Mouse (Mus musculus) neural tube, embryonic 13.5 days (tissue): Measurements from ENCODE around the gene Tmem214. TPM values are rescaled to one million over a fixed set of nuclear protein-coding genes. Genes with fewer than 3 reads are reported as not detected.

ENCODE experiments used
- ATAC-seq: fragments of 200-750 bp; cut with Nextera tagmentation; 2 replicates; pipeline ENCODE4 v1.8.0; 2017; ENCODE audit warnings: low read depth, mild to moderate bottlenecking, moderate TSS enrichment, moderate library complexity
- H3K27ac ChIP-seq: fragments of 300-500 bp; sonication (generic); replicated peaks from 2 replicates; pipeline ENCODE4 v1.5.1; 2015; ENCODE audit warnings: moderate library complexity, mild to moderate bottlenecking, inconsistent platforms
- H3K27me3 ChIP-seq: fragments of 300-500 bp; sonication (generic); 2 replicates; pipeline ENCODE4 v1.6.1; 2015; ENCODE audit warnings: mild to moderate bottlenecking, inconsistent platforms
- H3K36me3 ChIP-seq: fragments of 300-500 bp; sonication (generic); 2 replicates; pipeline ENCODE4 v1.6.1; 2015; ENCODE audit warnings: mild to moderate bottlenecking, inconsistent platforms
- H3K4me1 ChIP-seq: fragments of 300-500 bp; sonication (generic); replicated peaks from 2 replicates; pipeline ENCODE4 v1.6.1; 2015; ENCODE audit warnings: inconsistent platforms
- H3K4me2 ChIP-seq: fragments of 300-500 bp; sonication (generic); 2 replicates; pipeline ENCODE4 v1.6.1; 2015; ENCODE audit warnings: inconsistent platforms, mild to moderate bottlenecking, moderate library complexity
- H3K4me3 ChIP-seq: fragments of 300-500 bp; sonication (generic); 2 replicates; pipeline ENCODE4 v1.5.1; 2015; ENCODE audit warnings: mild to moderate bottlenecking, inconsistent platforms
- H3K9ac ChIP-seq: fragments of 300-500 bp; sonication (generic); 2 replicates; pipeline ENCODE4 v1.6.1; 2015; ENCODE audit warnings: moderate library complexity, mild to moderate bottlenecking, inconsistent platforms
- H3K9me3 ChIP-seq: fragments of 300-500 bp; sonication (generic); 2 replicates; pipeline ENCODE4 v1.6.1; 2016; ENCODE audit warnings: inconsistent platforms
- WGBS: fragments of 180-500 bp; shearing (Covaris S2); methylation state at CpG from one replicate; pipeline ENCODE4 v1.1.7; 2015; 5-methylcytosine and 5-hydroxymethylcytosine counted together
- polyA plus RNA-seq: library from polyadenylated mRNA; unstranded; fragments of >200 nt; fragmentation: Nextera tagmentation; extraction: Ambion mirVana; gene quantifications from 2 replicates; pipeline ENCODE4 v1.2.1, GENCODE M21; 2015

The Tmem214 gene
- polyA plus RNA-seq, 1 experiment from 2014 or later: 57.4 TPM

DNA sequence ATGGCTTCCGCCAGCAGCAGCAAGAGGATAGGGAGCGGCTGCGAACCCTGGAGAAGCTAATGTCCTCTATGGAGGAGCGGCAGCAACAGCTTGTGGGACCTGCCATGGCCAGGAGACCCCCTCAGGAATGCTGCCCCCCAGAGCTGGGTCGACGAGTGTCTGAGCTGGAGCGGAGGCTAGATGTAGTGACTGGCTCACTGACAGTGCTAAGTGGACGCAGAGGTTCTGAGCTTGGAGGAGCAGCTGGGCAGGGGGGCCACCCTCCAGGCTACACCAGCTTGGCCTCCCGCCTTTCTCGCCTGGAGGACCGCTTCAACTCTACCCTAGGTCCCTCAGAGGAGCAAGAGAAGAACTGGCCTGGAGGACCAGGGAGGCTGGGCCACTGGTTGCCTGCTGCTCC lies 49.5 kb downstream of the Tmem214 start:
- H3K9ac ChIP-seq: no peak overlapping the region
- no peaks in the 10 kb centered on the region for H3K27me3 ChIP-seq
- H3K4me1 ChIP-seq: peaks cover 62% of the 10 kb centered on the region
- no peaks in the 10 kb centered on the region for H3K9me3 ChIP-seq
- ATAC-seq: no peak
- 88% methylated on average over 11 of the region's 11 CpGs for WGBS
- no peak overlapping the region for H3K4me2 ChIP-seq
- no peak overlapping the region for H3K27ac ChIP-seq
- H3K4me3 ChIP-seq: no peak overlapping the region
- H3K36me3 ChIP-seq: no peaks in the 10 kb centered on the region

DNA sequence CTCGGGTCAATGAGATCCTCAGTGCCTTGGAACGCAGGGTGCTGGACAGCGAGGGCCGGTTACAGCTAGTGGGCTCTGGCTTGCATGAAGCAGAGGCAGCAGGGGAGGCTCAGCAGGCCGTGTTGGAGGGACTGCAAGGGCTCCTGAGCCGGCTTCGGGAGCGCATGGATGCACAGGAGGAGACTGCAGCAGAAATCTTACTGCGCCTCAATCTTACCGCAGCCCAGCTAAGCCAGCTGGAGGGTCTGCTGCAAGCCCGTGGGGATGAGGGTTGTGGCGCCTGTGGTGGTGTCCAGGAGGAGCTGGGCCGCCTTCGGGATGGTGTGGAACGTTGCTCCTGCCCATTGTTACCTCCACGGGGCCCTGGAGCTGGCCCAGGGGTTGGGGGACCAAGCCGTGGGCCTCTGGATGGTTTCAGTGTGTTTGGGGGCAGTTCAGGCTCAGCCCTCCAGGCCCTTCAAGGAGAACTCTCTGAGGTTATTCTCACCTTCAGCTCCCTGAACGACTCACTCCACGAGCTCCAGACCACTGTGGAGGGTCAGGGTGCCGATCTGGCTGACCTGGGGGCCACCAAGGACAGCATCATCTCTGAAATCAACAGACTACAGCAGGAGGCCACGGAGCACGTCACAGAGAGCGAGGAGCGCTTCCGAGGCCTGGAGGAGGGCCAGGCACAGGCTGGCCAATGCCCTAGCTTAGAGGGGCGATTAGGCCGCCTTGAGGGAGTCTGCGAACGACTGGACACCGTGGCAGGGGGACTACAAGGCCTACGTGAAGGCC lies 50.3 kb downstream of the Tmem214 start:
- H3K9me3 ChIP-seq: no peaks in the 10 kb centered on the region
- H3K27me3 ChIP-seq: 0 out of 2 replicates have a peak, but pooled peaks cover 1% of the 10 kb centered on the region
- WGBS: 84% methylated on average over 31 of the region's 31 CpGs
- H3K4me2 ChIP-seq: no peak overlapping the region
- peaks cover 59% of the 10 kb centered on the region for H3K4me1 ChIP-seq
- H3K9ac ChIP-seq: no peak overlapping the region
- no peak overlapping the region for H3K4me3 ChIP-seq
- H3K27ac ChIP-seq: no peak overlapping the region
- no peaks in the 10 kb centered on the region for H3K36me3 ChIP-seq
- no peak for ATAC-seq

DNA sequence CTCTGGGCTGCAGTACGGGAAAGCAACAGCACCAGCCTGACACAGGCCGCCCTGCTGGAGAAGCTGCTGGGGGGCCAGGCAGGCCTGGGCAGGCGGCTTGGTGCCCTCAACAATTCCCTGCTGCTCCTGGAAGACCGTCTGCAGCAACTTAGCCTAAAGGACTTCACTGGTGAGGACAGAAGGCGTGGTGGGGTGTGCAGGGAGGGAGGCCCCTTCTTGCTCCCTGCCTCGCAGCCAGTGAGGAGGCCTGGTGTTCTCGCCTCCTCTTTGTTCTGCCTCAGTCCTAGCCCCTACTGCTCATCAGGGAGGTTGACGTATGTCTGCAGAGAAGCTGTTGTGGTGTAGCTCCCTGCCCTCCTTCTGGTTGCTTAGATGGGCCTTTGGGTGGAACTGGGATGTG lies 50.9 kb downstream of the Tmem214 start:
- no peak overlapping the region for H3K4me3 ChIP-seq
- WGBS: 77% methylated on average over 8 of the region's 8 CpGs
- 0 out of 2 replicates have a peak, but pooled peaks cover 2% of the 10 kb centered on the region for H3K27me3 ChIP-seq
- H3K9me3 ChIP-seq: no peaks in the 10 kb centered on the region
- peaks cover 53% of the 10 kb centered on the region for H3K4me1 ChIP-seq
- no peaks in the 10 kb centered on the region for H3K36me3 ChIP-seq
- H3K4me2 ChIP-seq: no peak overlapping the region
- H3K9ac ChIP-seq: no peak overlapping the region
- H3K27ac ChIP-seq: no peak overlapping the region
- ATAC-seq: no peak

DNA sequence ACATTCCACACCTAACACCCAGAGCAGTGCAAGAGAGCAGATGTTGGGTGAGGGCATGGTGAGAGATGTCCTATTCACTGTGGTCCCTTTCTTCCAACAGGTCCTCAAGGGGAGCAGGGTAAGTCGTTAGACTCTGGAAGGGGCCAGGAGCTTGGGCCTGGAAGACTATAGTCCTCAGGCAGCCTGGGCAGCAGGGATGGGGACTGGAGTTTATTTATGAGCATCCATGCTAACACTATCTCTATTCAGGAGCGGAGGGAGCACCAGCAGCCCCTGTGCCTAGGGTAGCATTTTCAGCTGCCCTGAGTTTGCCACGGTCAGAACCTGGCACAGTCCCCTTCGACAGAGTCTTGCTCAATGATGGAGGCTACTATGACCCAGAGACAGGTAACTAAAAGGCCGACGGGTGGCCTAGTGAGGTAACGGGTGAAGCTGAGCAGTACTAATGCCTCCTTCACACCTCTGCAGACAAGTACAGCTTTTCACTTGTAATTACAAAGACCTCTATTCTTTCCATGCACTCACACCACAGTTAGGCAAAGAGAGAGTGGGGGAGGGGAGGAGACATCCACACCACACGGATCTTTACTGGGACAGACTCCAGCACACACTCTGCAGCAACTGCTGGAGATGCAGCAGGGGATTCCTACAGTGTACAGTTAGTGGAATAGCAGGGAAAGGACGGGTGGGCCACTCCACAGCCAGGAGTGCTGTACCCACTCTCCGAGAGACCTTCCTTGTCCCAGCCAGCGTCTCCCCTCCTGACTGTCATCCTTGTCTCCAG lies 52.2 kb downstream of the Tmem214 start:
- no peak overlapping the region for H3K27ac ChIP-seq
- no peak overlapping the region for H3K9ac ChIP-seq

DNA sequence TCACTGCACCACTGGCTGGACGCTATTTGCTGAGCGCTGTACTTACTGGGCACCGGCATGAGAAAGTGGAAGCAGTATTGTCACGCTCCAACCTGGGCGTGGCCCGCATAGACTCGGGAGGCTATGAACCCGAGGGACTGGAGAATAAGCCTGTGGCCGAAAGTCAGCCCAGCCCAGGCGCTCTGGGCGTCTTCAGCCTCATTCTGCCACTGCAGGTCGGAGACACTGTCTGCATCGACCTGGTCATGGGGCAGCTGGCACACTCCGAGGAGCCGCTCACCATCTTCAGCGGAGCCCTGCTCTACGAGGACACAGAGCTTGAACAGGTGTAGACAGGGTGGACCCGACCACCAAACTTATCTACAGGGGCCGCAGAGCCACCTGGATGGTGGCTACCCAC lies 52.8 kb downstream of the Tmem214 start:
- H3K4me2 ChIP-seq: peak overlapping the region; percentile 84
- no peaks in the 10 kb centered on the region for H3K36me3 ChIP-seq
- 56% methylated on average over 19 of the region's 19 CpGs for WGBS
- H3K9ac ChIP-seq: no peak overlapping the region
- no peak overlapping the region for H3K4me3 ChIP-seq
- peak; percentile 2; the same call in 1 of the 2 replicates for ATAC-seq
- H3K9me3 ChIP-seq: no peaks in the 10 kb centered on the region
- peaks cover 34% of the 10 kb centered on the region for H3K4me1 ChIP-seq
- H3K27me3 ChIP-seq: 0 out of 2 replicates have a peak, but pooled peaks cover 2% of the 10 kb centered on the region
- H3K27ac ChIP-seq: no peak overlapping the region

More for the DNA sequence above, 52.2 kb downstream of the Tmem214 start:
- Histone ChIP-seq H3K9me3 (no peaks in the 10 kb centered on the region), H3K27me3 (0 out of 2 replicates have a peak, but pooled peaks cover 2% of the 10 kb centered on the region), H3K36me3 (no peaks in the 10 kb centered on the region), H3K4me2 (peak overlapping the region; percentile 84; the same call in 1 of the 2 replicates), H3K4me3 (no peak overlapping the region), H3K4me1 (peaks cover 40% of the 10 kb centered on the region)
- no peak for ATAC-seq
- 60% methylated on average over 11 of the region's 11 CpGs for WGBS

DNA sequence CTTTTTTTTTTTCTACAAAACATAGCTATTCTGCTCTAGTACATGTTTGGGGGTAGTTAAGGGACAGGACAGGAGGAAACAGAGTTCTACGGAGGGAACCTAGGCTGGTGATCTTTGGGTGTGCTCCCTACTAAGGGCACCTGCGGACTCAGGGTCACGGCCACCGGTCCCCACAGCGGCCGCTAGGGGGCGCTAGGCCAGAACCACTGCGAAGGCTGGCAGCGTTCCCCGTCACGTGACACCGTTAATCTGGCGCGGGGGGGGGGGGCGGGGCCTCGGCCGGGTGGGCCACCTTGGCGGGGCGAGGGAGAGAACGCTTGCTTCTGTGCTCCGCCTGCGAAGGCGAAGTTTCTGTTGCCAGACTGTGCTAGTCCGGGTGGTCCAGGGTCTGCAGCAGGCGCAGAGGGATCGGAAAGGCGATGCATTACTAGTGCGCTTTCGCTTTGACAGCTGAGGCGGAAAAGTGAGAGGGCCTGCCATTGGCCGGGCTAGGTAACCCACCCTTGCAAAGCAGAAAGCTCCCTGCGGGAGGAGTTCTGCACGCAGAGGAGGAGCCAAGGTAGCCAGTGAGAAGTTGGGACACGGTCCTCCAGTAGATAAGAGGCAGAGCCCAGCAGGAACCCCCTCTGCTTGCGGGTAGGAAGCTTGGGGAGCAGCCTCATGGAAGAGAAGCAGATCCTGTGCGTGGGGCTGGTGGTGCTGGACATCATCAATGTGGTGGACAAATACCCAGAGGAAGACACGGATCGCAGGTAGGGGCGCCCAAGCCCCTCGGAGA lies 53.6 kb downstream of the Tmem214 start, which contains the start of gene Khk:
TSS of gene Khk (plus strand) at position 176 of the 778 bp plus-strand sequence.
- H3K9ac ChIP-seq: peak within 1 kb of the TSS; percentile 71
- H3K4me1 ChIP-seq: peaks cover 28% of the 10 kb centered on the region
- H3K36me3 ChIP-seq: no peaks in the 10 kb centered on the region
- no peaks in the 10 kb centered on the region for H3K9me3 ChIP-seq
- peak within 1 kb of the TSS; percentile 49 for H3K4me3 ChIP-seq
- WGBS: 1% methylated on average over 39 of the region's 40 CpGs
- ATAC-seq: peak; percentile 73
- 0 out of 2 replicates have a peak, but pooled peaks cover 2% of the 10 kb centered on the region for H3K27me3 ChIP-seq
- H3K4me2 ChIP-seq: peak within 1 kb of the TSS; percentile 84
- peak within 1 kb of the TSS; percentile 73 for H3K27ac ChIP-seq

DNA sequence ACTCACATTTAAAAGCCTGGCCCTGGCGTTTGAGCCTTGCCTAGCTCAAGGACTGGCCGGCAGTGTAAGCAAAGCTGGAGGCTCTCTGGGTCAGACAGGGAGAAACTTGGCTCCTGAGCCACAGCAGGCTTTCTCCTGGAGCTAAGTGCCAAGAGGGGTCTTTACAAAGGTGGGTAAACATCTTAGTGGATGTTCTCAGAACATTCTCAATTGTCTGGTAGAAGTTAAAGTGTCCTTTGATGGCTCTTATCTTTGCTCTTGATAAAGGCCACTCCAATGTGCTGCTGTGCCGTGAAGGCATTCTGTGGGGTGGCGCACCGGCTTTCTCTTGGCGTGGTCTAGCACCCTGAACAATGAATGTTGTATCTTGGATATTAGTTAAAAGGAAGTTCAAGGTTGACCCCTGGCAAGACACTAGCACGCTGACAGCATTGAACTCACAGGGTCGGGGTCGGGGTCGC lies 54.8 kb downstream of the Tmem214 start:
- Histone ChIP-seq H3K9me3 (no peaks in the 10 kb centered on the region), H3K27ac (no peak overlapping the region), H3K27me3 (0 out of 2 replicates have a peak, but pooled peaks cover 2% of the 10 kb centered on the region), H3K9ac (peak overlapping the region; percentile 71), H3K4me1 (peaks cover 28% of the 10 kb centered on the region), H3K36me3 (no peaks in the 10 kb centered on the region), H3K4me3 (peak overlapping the region; percentile 49; the same call in 1 of the 2 replicates), H3K4me2 (peak overlapping the region; percentile 84)
- WGBS: 77% methylated on average over 10 of the region's 10 CpGs
- no peak for ATAC-seq

DNA sequence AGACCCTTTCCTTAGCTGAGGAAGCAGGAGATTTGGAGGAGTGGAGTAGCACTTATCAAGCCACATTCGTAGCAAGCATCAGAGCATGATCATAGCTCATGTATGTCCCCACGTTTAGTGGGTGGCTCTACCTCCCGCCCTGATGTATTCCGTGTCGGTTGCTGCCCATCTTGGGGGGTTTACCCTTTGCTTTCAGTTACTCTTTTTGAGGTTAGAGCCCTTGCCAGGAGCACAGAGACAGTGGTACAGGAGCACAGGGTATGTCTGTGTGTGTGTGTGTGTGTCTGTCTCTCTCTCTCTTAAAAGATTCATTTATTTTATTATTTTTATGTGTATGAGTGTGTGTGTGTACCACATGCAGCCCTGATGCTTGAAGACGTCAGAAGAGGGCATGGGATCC lies 55.3 kb downstream of the Tmem214 start:
- Histone ChIP-seq H3K27me3 (0 out of 2 replicates have a peak, but pooled peaks cover 2% of the 10 kb centered on the region), H3K36me3 (no peaks in the 10 kb centered on the region), H3K9ac (no peak overlapping the region), H3K4me1 (peaks cover 28% of the 10 kb centered on the region), H3K9me3 (no peaks in the 10 kb centered on the region), H3K4me3 (no peak overlapping the region), H3K4me2 (no peak overlapping the region), H3K27ac (no peak overlapping the region)
- WGBS: 87% methylated on average over 6 of the region's 6 CpGs
- no peak for ATAC-seq

DNA sequence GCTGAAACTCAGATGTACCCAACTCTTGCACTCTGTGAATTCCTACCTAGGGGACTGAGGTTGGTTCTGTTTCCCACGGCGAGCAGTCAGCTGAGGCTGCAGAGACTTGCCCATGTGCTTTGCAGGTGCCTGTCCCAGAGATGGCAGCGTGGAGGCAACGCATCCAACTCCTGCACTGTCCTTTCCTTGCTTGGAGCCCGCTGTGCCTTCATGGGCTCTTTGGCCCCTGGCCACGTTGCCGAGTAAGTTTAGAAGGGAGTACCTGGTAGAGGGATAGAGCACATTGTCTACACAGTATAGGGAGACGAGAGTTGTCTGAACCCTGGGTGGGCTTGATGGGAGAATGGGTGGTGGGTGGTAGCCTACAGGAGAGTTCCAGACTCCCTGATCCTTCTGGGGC lies 56.8 kb downstream of the Tmem214 start:
- ATAC-seq: no peak
- H3K4me1 ChIP-seq: peaks cover 28% of the 10 kb centered on the region
- no peak overlapping the region for H3K9ac ChIP-seq
- H3K4me2 ChIP-seq: no peak overlapping the region
- 83% methylated on average over 8 of the region's 8 CpGs for WGBS
- 0 out of 2 replicates have a peak, but pooled peaks cover 2% of the 10 kb centered on the region for H3K27me3 ChIP-seq
- H3K36me3 ChIP-seq: no peaks in the 10 kb centered on the region
- H3K4me3 ChIP-seq: no peak overlapping the region
- no peaks in the 10 kb centered on the region for H3K9me3 ChIP-seq
- H3K27ac ChIP-seq: no peak overlapping the region

GRCm38 (mm10) chr5:30925217-30925616 lies 57.4 kb downstream of the Tmem214 start:
- no peak for ATAC-seq
- peaks cover 23% of the 10 kb centered on the region for H3K4me1 ChIP-seq
- H3K27ac ChIP-seq: no peak overlapping the region
- WGBS: 85% methylated on average over 5 of the region's 5 CpGs
- no peaks in the 10 kb centered on the region for H3K9me3 ChIP-seq
- H3K9ac ChIP-seq: no peak overlapping the region
- H3K4me2 ChIP-seq: no peak overlapping the region
- H3K27me3 ChIP-seq: 0 out of 2 replicates have a peak, but pooled peaks cover 2% of the 10 kb centered on the region
- no peaks in the 10 kb centered on the region for H3K36me3 ChIP-seq
- H3K4me3 ChIP-seq: no peak overlapping the region

GRCm38 (mm10) chr5:30926073-30926472 lies 58.3 kb downstream of the Tmem214 start:
- H3K4me3 ChIP-seq: no peak overlapping the region
- 80% methylated on average over 2 of the region's 2 CpGs for WGBS
- H3K9ac ChIP-seq: no peak overlapping the region
- H3K27ac ChIP-seq: no peak overlapping the region
- no peak overlapping the region for H3K4me2 ChIP-seq
- no peaks in the 10 kb centered on the region for H3K36me3 ChIP-seq
- H3K27me3 ChIP-seq: 0 out of 2 replicates have a peak, but pooled peaks cover 2% of the 10 kb centered on the region
- no peak for ATAC-seq
- no peaks in the 10 kb centered on the region for H3K9me3 ChIP-seq
- H3K4me1 ChIP-seq: peaks cover 14% of the 10 kb centered on the region
